Mouse (Mus musculus): Measurements from ENCODE around the gene Mrpl35. TPM values are rescaled to one million over a fixed set of nuclear protein-coding genes. Genes with fewer than 3 reads are reported as not detected.

Mrpl35 gene
- polyA plus RNA-seq, 1 experiment from 2014 or later, result 62.5 TPM

Other genes starting within 250 kb of the Mrpl35 start
- 50.7 and 55.1 TPM in 2 replicates for gene Kdm3a, start 194.0 kb downstream of the Mrpl35 start, polyA plus RNA-seq (2015; fragmentation: Nextera tagmentation; extraction: Ambion mirVana)
- gene Reep1, start 119.4 kb downstream of the Mrpl35 start, polyA plus RNA-seq (2015; fragmentation: Nextera tagmentation; extraction: Ambion mirVana), result 13.1 and 13.9 TPM in 2 replicates
- gene Immt, start 4.4 kb upstream of the Mrpl35 start, polyA plus RNA-seq (2015; fragmentation: Nextera tagmentation; extraction: Ambion mirVana), result 163 and 174 TPM in 2 replicates
- gene Ptcd3, start 81.8 kb upstream of the Mrpl35 start, polyA plus RNA-seq (2015; fragmentation: Nextera tagmentation; extraction: Ambion mirVana), result 108 and 110 TPM in 2 replicates
- gene Polr1a, start 82.1 kb upstream of the Mrpl35 start, polyA plus RNA-seq (2015; fragmentation: Nextera tagmentation; extraction: Ambion mirVana), result 37.1 and 37.6 TPM in 2 replicates